Mouse (Mus musculus): ENCODE measurements around the gene Cacng7.

- TF ChIP-seq CTCF (IDR thresholded peaks at IDR 0.05) (no peak), EP300 (IDR thresholded peaks at IDR 0.05; ENCODE audit: insufficient read depth, low read depth, low read length) (no peak), POLR2A (IDR thresholded peaks at IDR 0.05; ENCODE audit: insufficient read depth, low read depth, low read length) (no peak)
Measured at GRCm38 (mm10) chr7:3286036-3286435, 46.7 kb upstream of the Cacng7 start.

Data from heart, adult 2 months (tissue).